Mouse (Mus musculus): ENCODE measurements around the gene Kat7. TPM values are rescaled to one million over a fixed set of nuclear protein-coding genes. Genes with fewer than 3 reads are reported as not detected.

Kat7 gene
- total RNA-seq, 2 experiments from 2014 or later = 59.1 to 60.9 TPM

DNA sequence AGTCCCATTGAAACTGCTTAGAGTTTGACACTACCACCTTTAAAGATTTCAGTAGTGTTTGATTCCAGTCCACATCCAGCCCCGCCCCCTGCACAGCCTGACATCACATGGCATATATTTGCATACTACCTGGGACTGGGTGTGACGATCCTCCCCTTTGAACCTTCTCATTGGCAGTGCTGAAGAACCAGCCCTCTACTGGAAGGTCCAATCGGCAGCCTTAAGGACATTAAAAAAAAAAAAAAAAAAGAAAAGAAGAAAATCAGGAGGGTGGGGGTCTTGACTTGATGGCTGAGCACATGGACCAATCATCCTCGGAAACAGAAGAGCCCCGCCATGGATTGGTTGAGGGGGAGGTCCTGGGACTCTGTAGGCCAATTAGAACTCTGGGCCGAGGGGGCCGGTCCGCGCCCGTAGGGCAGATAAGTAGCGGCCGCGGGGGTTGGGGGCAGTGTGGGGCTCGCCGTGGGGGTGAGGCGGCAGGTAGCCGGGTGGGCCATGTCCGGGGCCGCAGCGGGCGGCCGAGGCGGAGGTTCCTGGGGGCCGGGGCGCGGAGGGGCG lies 26.6 kb upstream of the Kat7 start, which contains the start of gene Fam117a:
Gene Fam117a, plus strand, starts transcription at position 451 of the 561 bp plus-strand sequence.
- intact Hi-C loops (cut with DNase I) = no loop called here
- DNase-seq (ENCODE audit: extremely low spot score in 1 of 2, low spot score in 2 of 2) = peak; percentile 83 to 87

DNA sequence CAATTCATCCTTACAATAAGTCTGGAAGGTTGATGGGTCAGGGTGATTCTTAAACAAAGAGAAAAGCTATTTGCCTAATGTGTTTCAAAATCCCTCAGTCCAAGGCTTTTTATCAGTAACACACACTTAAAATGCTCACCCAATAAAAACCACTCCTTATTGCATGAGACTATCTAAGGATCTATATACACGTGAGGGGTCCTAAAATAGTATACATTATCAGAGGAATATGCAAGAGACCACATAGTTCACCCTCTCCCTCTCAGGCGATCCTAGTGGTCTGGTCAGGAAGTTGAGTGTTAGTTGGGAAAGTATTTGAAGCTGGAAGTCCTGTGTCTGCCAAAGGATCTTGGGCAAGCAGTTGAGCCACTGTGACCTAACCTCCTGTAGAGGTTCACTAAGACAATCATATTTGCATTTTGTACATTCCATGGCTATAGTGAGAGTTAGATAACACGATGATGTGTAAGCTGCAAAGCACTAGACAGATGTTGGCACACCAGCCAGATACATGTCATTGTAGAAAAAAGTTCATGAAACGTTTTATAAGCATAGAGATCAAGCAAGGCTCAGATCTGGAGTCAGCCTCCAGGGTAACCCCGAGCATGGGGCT lies 24.5 kb upstream of the Kat7 start:
- DNase-seq (ENCODE audit: extremely low spot score in 1 of 2, low spot score in 2 of 2) = no peak
- intact Hi-C loops (cut with DNase I) = no loop called here

DNA sequence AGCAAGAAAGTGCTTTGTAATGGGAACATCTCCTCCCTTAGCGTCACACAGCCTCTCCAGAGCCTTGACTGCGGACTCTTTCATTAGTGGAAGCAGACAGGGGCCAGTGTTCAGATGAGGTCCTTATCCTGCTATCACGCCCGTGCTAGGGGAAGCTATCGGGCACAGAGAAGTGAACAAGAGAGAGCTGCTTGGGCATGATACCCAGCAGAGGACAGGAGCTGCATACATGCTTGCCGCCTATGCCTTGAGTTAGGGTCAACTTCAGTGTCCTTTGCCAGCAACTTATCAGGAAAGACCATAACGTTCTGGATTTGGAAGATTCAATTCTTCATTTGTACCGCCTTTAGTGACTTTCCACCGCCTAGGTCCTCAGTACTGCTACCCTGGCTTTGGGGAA lies 23.8 kb upstream of the Kat7 start:
- no peak for DNase-seq (ENCODE audit: extremely low spot score in 1 of 2, low spot score in 2 of 2)
- intact Hi-C loops (cut with DNase I) = no loop called here

DNA sequence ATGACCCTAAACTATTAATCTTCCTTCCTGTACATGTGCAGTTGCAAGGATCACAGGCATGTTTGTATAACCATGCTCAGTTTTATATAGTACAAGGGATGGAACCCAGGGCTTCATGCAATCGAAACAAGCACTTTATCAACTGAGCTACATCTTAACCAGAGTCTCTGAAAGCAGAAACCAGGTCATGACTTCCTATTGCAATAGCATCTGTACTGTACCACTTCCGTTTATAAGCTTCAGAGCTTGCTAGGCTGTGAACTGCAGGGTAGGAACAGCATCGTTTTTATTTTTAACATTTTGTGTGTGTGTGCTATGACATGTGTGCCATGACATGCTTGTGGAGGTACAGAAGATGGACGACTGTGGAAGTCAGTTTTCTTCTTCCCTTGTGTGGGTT lies 23.2 kb upstream of the Kat7 start:
- intact Hi-C loops (cut with DNase I) = no loop called here
- DNase-seq (ENCODE audit: extremely low spot score in 1 of 2, low spot score in 2 of 2) = no peak

DNA sequence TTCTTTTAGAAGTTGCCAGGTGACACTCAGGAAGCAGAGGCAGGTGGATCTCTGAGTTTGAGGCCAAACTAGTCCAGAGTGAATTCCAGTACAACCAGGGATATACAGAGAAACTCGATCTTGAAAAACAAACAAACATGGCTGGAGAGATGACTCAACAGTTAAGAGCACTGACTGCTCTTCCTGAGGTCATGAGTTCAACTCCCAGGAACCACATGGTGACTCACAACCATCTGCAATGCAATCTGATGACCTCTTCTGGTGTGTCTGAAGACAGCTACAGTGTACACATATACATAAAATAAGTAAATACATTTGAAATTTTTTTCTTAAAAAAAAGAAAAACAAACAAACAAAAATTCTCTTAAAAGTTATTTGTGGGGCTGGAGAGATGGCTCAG lies 20.6 kb upstream of the Kat7 start:
- DNase-seq (ENCODE audit: extremely low spot score in 1 of 2, low spot score in 2 of 2) = no peak
- intact Hi-C loops (cut with DNase I) = no loop called here

DNA sequence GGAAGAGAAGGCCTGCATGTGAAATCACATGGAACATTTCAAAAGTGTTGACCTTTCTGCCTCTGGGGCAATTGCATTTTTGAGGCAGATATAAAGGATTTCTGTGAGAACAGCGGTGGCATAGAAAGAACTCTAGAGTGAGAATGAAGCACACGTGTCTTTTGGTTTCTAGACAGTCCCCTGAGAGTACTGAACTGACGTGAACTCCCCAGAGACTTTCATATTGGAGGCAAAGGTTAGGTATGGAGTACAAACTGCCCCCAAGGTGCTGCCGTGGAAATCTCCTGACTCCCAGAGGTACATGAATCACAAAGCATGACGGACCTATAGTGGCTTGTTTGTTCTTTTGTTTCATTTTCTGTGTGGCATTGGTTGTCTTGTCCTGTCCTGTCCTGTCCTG lies 18.6 kb upstream of the Kat7 start:
- intact Hi-C loops (cut with DNase I) = no loop called here

DNA sequence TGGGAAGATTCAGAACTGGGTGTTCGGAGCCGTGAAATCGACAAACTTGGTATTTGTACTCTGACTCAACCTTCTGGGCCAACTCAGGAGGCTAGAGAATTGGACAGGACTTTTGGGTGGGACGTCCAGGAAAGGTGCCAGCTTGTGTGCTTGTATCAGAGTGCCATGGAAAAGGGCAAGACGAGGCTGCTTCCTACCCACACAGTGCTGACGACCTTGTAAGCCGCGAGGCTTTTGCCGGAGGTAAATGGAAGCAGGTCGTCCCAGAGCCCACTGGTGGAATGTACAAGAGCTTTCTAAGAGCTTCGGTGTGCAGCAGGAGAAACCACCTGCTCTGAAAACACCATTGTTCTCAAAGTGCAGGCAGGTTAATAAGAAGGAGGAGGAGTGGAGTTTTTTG lies 16.2 kb upstream of the Kat7 start:
- no peak for DNase-seq (ENCODE audit: extremely low spot score in 1 of 2, low spot score in 2 of 2)
- intact Hi-C loops (cut with DNase I) = no loop called here

More for the DNA sequence above, 18.6 kb upstream of the Kat7 start:
- no peak for DNase-seq (ENCODE audit: extremely low spot score in 1 of 2, low spot score in 2 of 2)

DNA sequence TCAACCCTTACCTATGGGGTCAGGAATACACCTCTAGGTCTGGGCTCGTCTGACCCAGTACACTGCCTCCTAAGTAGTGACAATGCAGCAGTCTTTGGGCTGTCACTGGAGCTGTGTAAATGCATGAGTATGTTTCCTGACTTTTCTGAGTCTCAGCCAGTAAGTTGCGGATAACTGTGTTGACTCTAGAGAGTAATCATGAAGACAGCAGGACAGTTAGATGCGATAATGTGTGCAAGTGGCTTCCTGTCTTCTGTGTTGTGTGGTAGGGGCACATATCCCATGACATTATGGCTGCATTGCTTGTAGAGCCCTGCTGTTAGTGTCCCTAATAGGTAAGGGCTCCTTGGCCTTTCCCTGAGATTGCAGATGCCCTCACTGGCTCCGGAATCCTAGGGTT lies 15.8 kb upstream of the Kat7 start:
- no peak for DNase-seq (ENCODE audit: extremely low spot score in 1 of 2, low spot score in 2 of 2)
- intact Hi-C loops (cut with DNase I) = no loop called here

DNA sequence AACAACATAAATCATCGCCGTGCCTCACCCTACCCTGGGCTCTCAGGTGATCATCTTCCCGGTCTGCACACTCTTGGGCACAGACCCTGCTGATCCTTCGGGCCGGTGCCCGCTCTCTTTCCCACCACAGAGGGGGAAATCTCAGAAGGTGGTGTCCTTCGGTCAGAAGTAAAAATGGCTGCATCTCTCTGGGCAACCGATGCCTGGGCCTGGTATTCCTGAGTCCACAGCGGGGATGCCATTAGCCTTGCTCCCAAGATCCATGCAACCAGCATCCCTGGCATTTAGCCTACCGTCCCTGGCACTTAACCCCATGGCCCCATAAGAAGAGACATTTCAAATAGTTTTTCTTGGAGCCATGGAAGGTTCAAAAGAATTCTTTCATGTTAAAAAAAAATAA lies 14.1 kb upstream of the Kat7 start:
- intact Hi-C loops (cut with DNase I) = no loop called here
- DNase-seq (ENCODE audit: extremely low spot score in 1 of 2, low spot score in 2 of 2) = no peak

DNA sequence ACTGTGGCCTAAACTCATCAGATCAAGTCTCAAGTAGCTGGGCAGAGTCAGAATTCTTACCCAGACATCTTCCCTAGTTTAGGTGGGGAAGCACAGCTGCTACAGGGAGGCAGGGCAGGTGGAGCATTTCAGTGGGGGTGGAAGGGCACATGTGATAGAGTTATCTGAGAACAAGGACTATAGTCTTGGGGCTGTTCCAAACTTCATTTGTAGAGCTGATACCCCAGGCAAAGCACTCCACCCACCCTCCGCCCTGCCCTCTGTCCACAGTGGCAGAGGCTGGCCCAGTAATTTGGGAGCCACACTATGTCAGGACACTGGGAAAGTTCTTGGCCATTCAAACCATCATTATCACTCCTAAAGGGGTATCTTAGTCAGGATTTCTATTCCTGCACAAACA lies 10.0 kb upstream of the Kat7 start:
- no peak for DNase-seq (ENCODE audit: extremely low spot score in 1 of 2, low spot score in 2 of 2)
- intact Hi-C loops (cut with DNase I) = no loop called here

DNA sequence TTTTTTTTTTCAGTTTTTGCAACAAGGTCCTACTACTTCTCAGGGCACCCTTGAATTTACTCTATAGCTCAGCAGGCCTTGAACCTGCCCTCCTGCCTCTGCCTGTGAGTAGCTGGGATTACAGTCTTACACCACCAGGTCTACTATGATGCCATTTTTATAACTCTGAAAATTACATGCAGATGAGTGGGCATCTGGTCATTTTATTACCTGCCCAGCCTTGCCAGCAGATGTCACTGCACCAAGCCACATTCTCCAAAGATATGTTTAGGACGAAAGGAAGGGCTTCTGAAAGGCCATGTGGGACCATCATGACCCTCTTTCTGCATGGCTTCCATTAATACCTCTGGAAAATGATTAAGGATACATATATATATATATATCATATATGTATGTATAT lies 9.5 kb upstream of the Kat7 start:
- DNase-seq (ENCODE audit: extremely low spot score in 1 of 2, low spot score in 2 of 2) = no peak
- intact Hi-C loops (cut with DNase I) = loop anchor here (10.0 kb wide), 1 partner anchor 205 kb away; no protein-coding TSS in a partner anchor

DNA sequence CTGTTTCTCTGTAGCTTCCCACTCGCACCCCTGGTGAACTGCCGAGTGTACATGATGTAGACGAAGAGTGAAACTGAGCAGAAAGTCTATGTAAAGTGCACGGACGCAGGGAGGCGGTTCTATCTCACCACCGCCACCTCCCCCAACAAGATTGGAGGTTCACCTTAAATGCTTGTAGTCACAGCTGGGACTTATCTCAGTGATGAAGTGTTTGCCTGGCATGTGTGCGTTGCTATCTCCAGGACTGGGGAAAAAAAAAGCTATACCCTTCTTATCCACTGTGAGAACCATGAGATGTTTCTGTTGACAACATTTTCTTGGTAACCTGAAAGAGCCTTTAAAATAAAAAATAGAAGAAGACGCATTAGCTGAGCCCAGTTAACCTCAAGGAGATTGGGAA lies 8.1 kb upstream of the Kat7 start:
- intact Hi-C loops (cut with DNase I) = loop anchor here (10.0 kb wide), 1 partner anchor 207 kb away; no protein-coding TSS in a partner anchor
- no peak for DNase-seq (ENCODE audit: extremely low spot score in 1 of 2, low spot score in 2 of 2)

DNA sequence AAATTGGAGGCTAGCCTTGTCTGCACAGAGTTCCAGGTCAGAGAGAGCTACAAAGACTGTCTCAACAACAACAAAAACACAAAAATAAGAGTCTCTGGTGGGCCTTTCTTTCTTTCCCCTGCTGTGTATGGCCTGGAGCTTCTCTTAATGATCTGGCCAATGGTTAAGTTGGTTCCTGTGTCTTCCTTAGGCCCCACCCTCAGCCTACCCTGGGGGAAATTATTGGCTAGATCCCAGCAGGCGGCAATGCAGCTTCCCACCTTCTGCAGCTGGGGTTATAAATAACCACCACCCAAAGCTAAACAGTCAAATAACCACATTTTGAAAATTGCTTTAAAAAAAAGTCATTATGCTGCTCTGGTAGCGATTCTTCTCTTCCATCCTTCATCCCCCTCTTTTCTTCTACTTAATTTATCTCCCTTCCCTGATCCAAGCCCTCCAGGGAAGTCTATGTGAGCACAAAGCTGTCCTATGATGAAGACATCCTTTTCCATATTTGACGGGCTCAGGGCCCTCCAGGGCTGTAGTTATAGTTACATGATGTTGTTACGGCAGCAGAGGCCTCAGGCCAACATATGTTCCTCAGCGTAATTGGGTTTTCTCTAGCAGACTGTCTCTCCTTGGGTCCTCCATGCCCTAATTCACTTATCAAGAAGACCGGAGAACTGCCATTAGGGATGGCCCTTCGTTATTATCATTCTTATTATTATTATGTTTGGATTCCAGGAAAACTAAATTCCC lies 5.3 kb upstream of the Kat7 start:
- DNase-seq (ENCODE audit: extremely low spot score in 1 of 2, low spot score in 2 of 2) = no peak
- intact Hi-C loops (cut with DNase I) = loop anchor here (10.0 kb wide), 1 partner anchor 209 kb away; no protein-coding TSS in a partner anchor

DNA sequence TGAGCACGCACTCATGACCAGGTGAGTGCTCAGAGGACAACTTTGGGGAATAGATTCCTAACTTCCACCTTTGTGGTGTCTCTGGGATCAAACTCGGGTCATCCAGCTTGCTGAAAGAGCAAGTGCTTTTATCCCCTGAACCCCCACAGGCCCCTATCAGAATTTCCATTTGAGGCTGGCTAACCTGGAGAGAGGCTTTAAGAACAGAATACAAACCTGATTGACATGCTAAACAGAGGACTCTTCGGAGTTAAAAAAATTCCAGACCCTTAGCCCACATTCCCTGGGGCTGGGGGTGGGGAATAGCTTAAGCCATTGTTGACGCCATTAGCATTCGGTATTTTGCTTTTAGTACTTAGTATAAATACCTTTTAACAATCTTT lies 1.4 kb upstream of the Kat7 start:
- intact Hi-C loops (cut with DNase I) = loop anchor here (5.0 to 10.0 kb wide), 2 partner anchors 71 to 213 kb away; partner anchors contain the start of gene Slc35b1
- no peak for DNase-seq (ENCODE audit: extremely low spot score in 1 of 2, low spot score in 2 of 2)

DNA sequence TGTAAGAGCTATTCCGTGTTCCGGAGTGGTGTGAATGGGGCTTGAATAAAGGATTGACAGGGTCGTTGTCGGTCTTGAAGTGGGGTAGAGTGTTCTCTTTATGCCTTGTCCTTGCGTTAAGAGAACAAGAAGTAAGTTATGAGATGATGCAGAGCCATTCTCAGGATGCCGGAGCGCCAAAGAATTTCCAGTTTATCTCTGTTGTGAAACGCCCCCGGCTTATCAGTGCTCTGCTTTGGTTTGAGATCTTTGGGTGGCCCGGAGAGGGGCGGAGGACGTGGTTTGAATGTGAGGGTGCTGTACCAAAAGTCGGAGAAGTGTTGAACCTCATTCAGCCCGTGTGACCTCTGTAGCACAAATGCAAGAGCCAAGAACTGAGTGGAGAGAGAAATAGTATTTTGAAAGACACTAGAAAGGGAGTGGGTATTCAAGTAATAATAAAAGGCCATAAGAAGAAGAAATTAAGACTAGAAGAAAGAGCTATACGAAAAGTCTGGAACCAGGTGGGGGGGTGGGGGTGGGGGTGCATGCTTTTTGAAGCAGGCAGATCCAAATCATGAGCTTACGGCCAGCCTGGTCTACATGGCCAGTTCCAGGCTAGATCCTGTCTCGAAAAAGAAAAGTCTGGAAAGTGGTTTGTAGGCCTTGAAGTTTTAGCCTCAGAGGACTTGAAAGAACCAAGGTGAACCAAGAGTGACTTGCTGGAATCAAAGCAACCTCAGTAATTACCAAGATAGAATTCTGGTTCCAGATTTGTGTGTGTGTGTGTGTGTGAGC lies 790 bp upstream of the Kat7 start:
- DNase-seq (ENCODE audit: extremely low spot score in 1 of 2, low spot score in 2 of 2) = peak in 1 of 2 experiments; percentile 37
- intact Hi-C loops (cut with DNase I) = loop anchor here (5.0 to 10.0 kb wide), 2 partner anchors 71 to 214 kb away; partner anchors contain the start of gene Slc35b1

DNA sequence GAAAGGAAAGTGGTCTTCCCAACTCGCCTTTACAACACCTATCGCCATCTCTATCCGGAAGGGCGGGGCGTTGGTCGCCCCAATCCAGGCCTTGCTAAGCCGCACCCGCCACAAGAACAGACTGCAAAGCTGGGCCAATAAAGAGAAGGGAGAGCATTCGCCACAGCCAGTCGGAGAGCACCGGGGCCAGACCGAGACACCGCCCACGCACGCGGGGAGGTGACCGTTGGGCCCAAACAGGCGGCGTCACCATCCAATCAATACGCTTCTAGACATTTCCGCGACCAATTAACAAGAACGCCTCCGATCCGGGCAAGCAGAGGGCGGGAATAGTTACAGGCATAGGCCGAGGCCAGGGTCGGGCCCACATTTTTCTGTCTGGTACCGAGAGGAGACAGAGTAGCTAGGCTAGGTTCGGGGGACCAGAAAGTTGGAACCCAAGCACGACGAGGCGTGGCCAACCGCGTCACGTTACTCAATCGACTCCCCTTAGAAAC lies 488 bp downstream of the Kat7 start:
- intact Hi-C loops (cut with DNase I) = loop anchor here (5.0 to 10.0 kb wide), 2 partner anchors 73 to 215 kb away; partner anchors contain the start of gene Slc35b1
- peak; percentile 98 to 99 for DNase-seq (ENCODE audit: extremely low spot score in 1 of 2, low spot score in 2 of 2)

DNA sequence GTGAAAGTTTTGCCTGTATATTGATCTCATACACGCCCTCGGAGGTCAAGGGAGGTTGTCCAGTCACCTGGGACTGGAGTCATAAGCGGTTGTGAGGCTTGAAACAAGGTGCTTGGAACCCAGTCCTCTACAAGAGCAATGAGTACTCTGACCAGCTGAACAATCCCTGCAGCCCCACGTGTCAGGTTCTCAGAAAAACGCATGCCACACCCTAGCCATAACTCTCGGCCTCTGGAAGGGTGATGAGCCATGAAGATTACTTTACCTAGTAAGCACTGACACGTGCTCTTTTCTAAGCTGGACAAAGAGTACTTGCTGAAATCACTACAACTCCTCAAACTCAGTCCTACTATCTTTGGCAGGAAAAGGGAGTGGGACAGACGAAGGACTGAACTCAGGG lies 2.5 kb downstream of the Kat7 start:
- no peak for DNase-seq (ENCODE audit: extremely low spot score in 1 of 2, low spot score in 2 of 2)
- intact Hi-C loops (cut with DNase I) = no loop called here

DNA sequence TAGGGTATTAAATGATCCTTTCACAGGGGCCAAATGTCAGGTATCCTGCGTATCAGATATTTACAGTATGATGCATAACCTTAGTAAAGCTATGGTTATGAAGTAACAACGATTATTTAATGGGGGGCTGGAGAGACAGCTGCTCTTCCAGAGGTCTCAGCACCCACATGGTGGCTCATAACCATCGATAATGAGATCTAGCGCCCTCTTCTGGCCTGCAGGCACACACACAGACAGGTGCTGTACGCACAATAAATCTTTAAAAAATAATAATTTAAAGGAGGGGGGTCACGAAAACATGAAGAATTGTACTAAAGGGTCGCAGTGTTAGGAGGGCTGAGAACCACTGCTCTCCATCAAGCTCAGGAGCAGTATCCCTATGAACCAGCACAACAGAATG lies 4.4 kb downstream of the Kat7 start:
- intact Hi-C loops (cut with DNase I) = no loop called here
- DNase-seq (ENCODE audit: extremely low spot score in 1 of 2, low spot score in 2 of 2) = no peak

DNA sequence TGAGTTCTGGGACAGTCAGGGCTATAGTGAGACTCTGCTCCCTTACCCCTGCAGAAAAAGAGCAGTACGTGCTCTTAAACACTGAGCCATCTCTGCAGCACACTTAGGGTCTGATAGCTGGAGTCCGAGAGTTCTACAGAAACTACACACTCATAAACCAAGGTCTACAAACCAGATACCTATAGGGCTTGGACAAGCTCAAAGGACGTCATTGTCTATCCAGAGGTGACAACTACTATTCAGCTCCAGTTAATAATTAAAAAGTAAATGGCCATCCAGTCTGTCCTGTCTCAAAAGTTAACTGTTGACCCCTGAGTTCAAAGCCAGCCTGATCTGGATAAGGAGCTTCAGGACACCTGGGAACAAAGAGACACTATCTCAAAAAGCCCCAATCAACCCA lies 8.3 kb downstream of the Kat7 start:
- intact Hi-C loops (cut with DNase I) = no loop called here
- DNase-seq (ENCODE audit: extremely low spot score in 1 of 2, low spot score in 2 of 2) = no peak
